Mouse (Mus musculus): Measurements from ENCODE around the gene Phlpp1. TPM values are rescaled to one million over a fixed set of nuclear protein-coding genes. Genes with fewer than 3 reads are reported as not detected.

Phlpp1 gene
- total and polyA plus RNA-seq, 2 experiments from 2014 or later, result 3.9 to 15.2 TPM

DNA sequence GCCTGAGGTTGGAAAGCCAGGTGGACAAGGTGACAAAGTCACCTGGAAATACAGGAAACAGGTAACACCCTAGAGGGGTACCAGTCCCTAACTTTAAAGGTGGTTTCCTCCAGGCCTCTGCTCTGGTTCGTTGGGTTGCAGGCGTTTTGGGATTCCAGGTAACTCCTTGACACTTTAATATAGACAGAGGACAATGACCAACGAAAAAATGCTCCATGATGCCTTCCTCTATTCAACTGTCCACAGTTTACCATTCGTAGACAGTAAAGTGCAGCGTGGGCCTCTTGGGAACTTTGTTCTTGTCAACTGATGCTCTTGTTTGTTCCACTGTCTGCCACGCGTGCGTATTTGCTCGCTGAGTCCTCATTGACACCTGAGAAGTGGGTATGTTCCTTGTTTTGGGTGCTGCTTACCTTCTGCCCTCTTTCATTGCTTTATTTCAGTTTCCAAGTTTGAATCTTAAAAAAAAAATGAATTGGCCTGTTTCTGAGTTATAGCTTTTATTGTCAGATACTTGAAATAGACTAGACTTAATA is 2.1 kb downstream of the Phlpp1 start:
- no peak for TF ChIP-seq EP300 (IDR thresholded peaks at IDR 0.05; ENCODE audit: low read depth)
- no peak for TF ChIP-seq CTCF (IDR thresholded peaks at IDR 0.05; ENCODE audit: low read depth)
- DNase-seq (ENCODE audit: low spot score) (no peak), ATAC-seq (ENCODE audit: insufficient read depth, low read depth) (no peak)
- WGBS, result 21% methylated on average over 9 of the region's 9 CpGs
- H3K36me3 ChIP-seq (replicated peaks; ENCODE audit: control insufficient read depth, insufficient read depth, low read length), result no peaks in the 10 kb centered on the region
- no peaks in the 10 kb centered on the region for H3K9me3 ChIP-seq (replicated peaks; ENCODE audit: control insufficient read depth, low read length)
- H3K4me3 ChIP-seq (ENCODE audit: low read depth, low read length), result peak overlapping the region; percentile 89
- no peaks in the 10 kb centered on the region for H3K27me3 ChIP-seq (ENCODE audit: control insufficient read depth, insufficient read depth, low read length)
- peak overlapping the region; percentile 96 for H3K27ac ChIP-seq (ENCODE audit: low read depth)
- peak overlapping the region; percentile 88 for H3K4me2 ChIP-seq (ENCODE audit: low read depth, low read length)
- H3K9ac ChIP-seq (replicated peaks; ENCODE audit: low read depth, low read length), result peak overlapping the region; percentile 88
- peaks cover 29% of the 10 kb centered on the region for H3K4me1 ChIP-seq (ENCODE audit: control insufficient read depth, insufficient read depth)

DNA sequence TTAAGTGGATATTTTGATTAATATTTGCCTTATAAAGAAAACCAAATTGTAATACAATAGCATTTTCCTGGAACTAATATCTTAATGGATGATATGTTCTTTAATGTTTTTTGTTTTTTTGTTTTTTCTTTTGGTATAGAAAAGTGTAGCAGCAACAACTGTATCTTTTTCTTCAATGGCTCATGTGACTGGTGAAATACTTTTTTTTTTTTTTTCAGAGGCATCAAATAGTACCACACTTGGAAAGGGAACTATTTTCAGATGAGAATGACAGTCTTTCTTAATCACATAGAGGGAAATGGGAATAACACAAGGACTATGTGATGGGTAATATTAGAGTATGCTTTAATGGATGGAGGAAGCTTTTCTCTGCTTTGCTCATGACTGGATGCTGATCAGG is 3.0 kb downstream of the Phlpp1 start:
- no peak overlapping the region for H3K9ac ChIP-seq (replicated peaks; ENCODE audit: low read depth, low read length)
- no peaks in the 10 kb centered on the region for H3K27me3 ChIP-seq (ENCODE audit: control insufficient read depth, insufficient read depth, low read length)
- DNase-seq (ENCODE audit: low spot score), result no peak
- H3K4me2 ChIP-seq (ENCODE audit: low read depth, low read length), result peak overlapping the region; percentile 88
- TF ChIP-seq CTCF (IDR thresholded peaks at IDR 0.05; ENCODE audit: low read depth) (no peak), EP300 (IDR thresholded peaks at IDR 0.05; ENCODE audit: low read depth) (no peak)
- no peaks in the 10 kb centered on the region for H3K9me3 ChIP-seq (replicated peaks; ENCODE audit: control insufficient read depth, low read length)
- no peaks in the 10 kb centered on the region for H3K36me3 ChIP-seq (replicated peaks; ENCODE audit: control insufficient read depth, insufficient read depth, low read length)
- H3K4me1 ChIP-seq (ENCODE audit: control insufficient read depth, insufficient read depth), result peaks cover 33% of the 10 kb centered on the region
- no peak overlapping the region for H3K27ac ChIP-seq (ENCODE audit: low read depth)
- peak overlapping the region; percentile 89 for H3K4me3 ChIP-seq (ENCODE audit: low read depth, low read length)
- ATAC-seq (ENCODE audit: insufficient read depth, low read depth), result no peak

GRCm38 (mm10) chr1:106175360-106175759 is 3.8 kb downstream of the Phlpp1 start:
- TF ChIP-seq CTCF (IDR thresholded peaks at IDR 0.05; ENCODE audit: low read depth) (no peak), EP300 (IDR thresholded peaks at IDR 0.05; ENCODE audit: low read depth) (no peak)
- H3K27ac ChIP-seq (ENCODE audit: low read depth), result no peak overlapping the region
- H3K27me3 ChIP-seq (ENCODE audit: control insufficient read depth, insufficient read depth, low read length), result no peaks in the 10 kb centered on the region
- peak overlapping the region; percentile 88 for H3K4me2 ChIP-seq (ENCODE audit: low read depth, low read length)
- H3K36me3 ChIP-seq (replicated peaks; ENCODE audit: control insufficient read depth, insufficient read depth, low read length), result no peaks in the 10 kb centered on the region
- no peaks in the 10 kb centered on the region for H3K9me3 ChIP-seq (replicated peaks; ENCODE audit: control insufficient read depth, low read length)
- WGBS, result 35% methylated on average over 3 of the region's 3 CpGs
- peak overlapping the region; percentile 42 for H3K9ac ChIP-seq (replicated peaks; ENCODE audit: low read depth, low read length)
- DNase-seq (ENCODE audit: low spot score), result no peak
- H3K4me1 ChIP-seq (ENCODE audit: control insufficient read depth, insufficient read depth), result peaks cover 35% of the 10 kb centered on the region
- peak overlapping the region; percentile 89 for H3K4me3 ChIP-seq (ENCODE audit: low read depth, low read length)
- ATAC-seq (ENCODE audit: insufficient read depth, low read depth), result no peak

DNA sequence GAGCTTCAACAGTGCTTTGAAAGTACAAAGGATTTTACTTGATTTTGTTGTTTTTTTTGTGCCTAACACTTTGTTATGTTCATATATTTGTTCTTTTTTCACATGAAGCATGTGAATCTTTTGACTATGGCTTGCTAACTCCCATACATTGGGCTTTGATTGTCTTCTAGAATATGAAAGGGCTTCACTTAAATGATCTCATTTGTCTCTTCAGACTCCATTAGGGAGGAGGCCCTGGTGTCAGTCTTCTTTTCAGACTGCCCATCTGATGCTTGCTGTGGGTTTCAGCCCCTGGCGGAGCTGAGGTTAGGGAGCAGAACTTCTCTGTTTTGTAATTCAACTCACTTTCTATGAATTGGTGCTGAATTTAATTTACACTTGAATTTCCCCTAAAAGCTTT is 5.2 kb downstream of the Phlpp1 start:
- Histone ChIP-seq H3K9ac (replicated peaks; ENCODE audit: low read depth, low read length) (no peak overlapping the region), H3K4me3 (ENCODE audit: low read depth, low read length) (no peak overlapping the region), H3K9me3 (replicated peaks; ENCODE audit: control insufficient read depth, low read length) (no peaks in the 10 kb centered on the region), H3K4me1 (ENCODE audit: control insufficient read depth, insufficient read depth) (peaks cover 43% of the 10 kb centered on the region), H3K27ac (ENCODE audit: low read depth) (no peak overlapping the region), H3K4me2 (ENCODE audit: low read depth, low read length) (peak overlapping the region; percentile 41; the same call in 1 of the 2 replicates), H3K36me3 (replicated peaks; ENCODE audit: control insufficient read depth, insufficient read depth, low read length) (no peaks in the 10 kb centered on the region), H3K27me3 (ENCODE audit: control insufficient read depth, insufficient read depth, low read length) (no peaks in the 10 kb centered on the region)
- DNase-seq (ENCODE audit: low spot score) (no peak), ATAC-seq (ENCODE audit: insufficient read depth, low read depth) (no peak)
- TF ChIP-seq EP300 (IDR thresholded peaks at IDR 0.05; ENCODE audit: low read depth) (no peak), CTCF (IDR thresholded peaks at IDR 0.05; ENCODE audit: low read depth) (no peak)
- 59% methylated on average over 1 of the region's 1 CpGs for WGBS

DNA sequence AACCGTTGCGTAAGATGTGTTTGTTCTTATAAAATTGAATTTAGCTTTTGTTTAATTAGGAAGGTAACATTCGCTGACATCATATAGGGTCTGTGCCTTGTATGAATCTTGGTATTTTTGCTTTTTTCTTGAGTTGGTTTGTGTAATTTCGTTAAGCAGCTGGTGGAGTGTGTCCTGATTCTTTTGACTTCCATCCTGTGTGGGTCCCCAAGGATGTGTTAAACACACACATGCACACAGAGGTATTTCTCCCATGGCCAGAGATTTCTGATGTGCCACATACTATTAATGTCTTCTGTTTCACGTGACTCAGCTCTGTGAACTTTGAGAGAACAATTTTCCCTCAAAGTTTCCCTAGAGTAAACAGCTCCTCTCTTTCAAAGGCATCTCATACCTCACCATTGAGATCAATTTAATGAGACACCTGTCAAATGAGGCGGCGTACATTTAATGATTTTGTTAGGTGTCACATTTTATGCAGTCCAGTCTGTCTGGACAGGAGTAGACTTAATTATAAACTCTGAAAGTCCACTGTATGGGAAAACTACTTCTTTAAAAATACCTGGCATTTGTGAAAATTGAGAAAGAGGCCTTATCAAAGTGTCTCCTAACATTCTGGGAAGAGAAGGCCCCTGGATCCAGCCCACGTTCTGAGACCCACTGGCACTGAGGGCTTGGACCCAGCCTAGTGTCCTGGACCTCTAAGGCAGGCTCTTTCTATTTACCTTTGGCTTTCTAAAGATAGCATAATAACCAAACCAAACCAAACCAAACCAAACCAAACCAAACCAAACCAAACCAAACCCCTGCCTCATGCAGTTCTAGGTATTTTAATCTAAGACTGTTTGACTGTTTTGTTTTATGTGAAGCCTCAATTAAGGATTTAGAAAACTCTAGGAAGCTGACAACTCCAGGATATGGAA is 6.6 kb downstream of the Phlpp1 start:
- no peak for DNase-seq (ENCODE audit: low spot score)
- Histone ChIP-seq H3K27ac (ENCODE audit: low read depth) (peak overlapping the region; percentile 22; the same call in 1 of the 2 replicates), H3K4me2 (ENCODE audit: low read depth, low read length) (no peak overlapping the region), H3K36me3 (replicated peaks; ENCODE audit: control insufficient read depth, insufficient read depth, low read length) (no peaks in the 10 kb centered on the region), H3K4me1 (ENCODE audit: control insufficient read depth, insufficient read depth) (peaks cover 43% of the 10 kb centered on the region), H3K9ac (replicated peaks; ENCODE audit: low read depth, low read length) (no peak overlapping the region), H3K9me3 (replicated peaks; ENCODE audit: control insufficient read depth, low read length) (no peaks in the 10 kb centered on the region), H3K27me3 (ENCODE audit: control insufficient read depth, insufficient read depth, low read length) (no peaks in the 10 kb centered on the region), H3K4me3 (ENCODE audit: low read depth, low read length) (no peak overlapping the region)
- no peak for ATAC-seq (ENCODE audit: insufficient read depth, low read depth)
- 72% methylated on average over 8 of the region's 8 CpGs for WGBS
- no peak for TF ChIP-seq CTCF (IDR thresholded peaks at IDR 0.05; ENCODE audit: low read depth)
- no peak for TF ChIP-seq EP300 (IDR thresholded peaks at IDR 0.05; ENCODE audit: low read depth)
